Mouse (Mus musculus): ENCODE results near the gene Psip1. TPM values are rescaled to one million over a fixed set of nuclear protein-coding genes. Genes with fewer than 3 reads are reported as not detected.

The Psip1 gene
- polyA plus RNA-seq, 1 experiment, result 97.4 TPM

GRCm38 (mm10) chr4:83514976-83515669 lies 28.9 kb upstream of the Psip1 start:
- Histone ChIP-seq H3K36me3 (ENCODE audit: control insufficient read depth, insufficient read depth, low read length) (no peaks in the 10 kb centered on the region), H3K27ac (ENCODE audit: control insufficient read depth, insufficient read depth, low read depth, low read length) (no peak overlapping the region), H3K4me3 (ENCODE audit: control insufficient read depth, low read depth, low read length) (no peak overlapping the region), H3K27me3 (ENCODE audit: control insufficient read depth, insufficient read depth, low read length) (no peaks in the 10 kb centered on the region), H3K4me1 (ENCODE audit: control insufficient read depth, insufficient read depth, low read length) (peaks cover 7% of the 10 kb centered on the region)
- no peak for TF ChIP-seq POLR2A (IDR thresholded peaks at IDR 0.05; ENCODE audit: control insufficient read depth, low read depth, low read length)
- TF ChIP-seq CTCF (IDR thresholded peaks at IDR 0.05; ENCODE audit: control insufficient read depth, insufficient read depth, insufficient replicate concordance, low read depth, low read length), result no peak

- TF ChIP-seq CTCF (IDR thresholded peaks at IDR 0.05; ENCODE audit: control insufficient read depth, insufficient read depth, insufficient replicate concordance, low read depth, low read length), result no peak
- Histone ChIP-seq H3K36me3 (ENCODE audit: control insufficient read depth, insufficient read depth, low read length) (no peaks in the 10 kb centered on the region), H3K27me3 (ENCODE audit: control insufficient read depth, insufficient read depth, low read length) (no peaks in the 10 kb centered on the region), H3K4me1 (ENCODE audit: control insufficient read depth, insufficient read depth, low read length) (peaks cover 7% of the 10 kb centered on the region), H3K4me3 (ENCODE audit: control insufficient read depth, low read depth, low read length) (no peak overlapping the region), H3K27ac (ENCODE audit: control insufficient read depth, insufficient read depth, low read depth, low read length) (no peak overlapping the region)
Measured at GRCm38 (mm10) chr4:83514183-83514582, 27.9 kb upstream of the Psip1 start.

- Histone ChIP-seq H3K4me3 (ENCODE audit: control insufficient read depth, low read depth, low read length) (no peak overlapping the region), H3K27me3 (ENCODE audit: control insufficient read depth, insufficient read depth, low read length) (no peaks in the 10 kb centered on the region), H3K36me3 (ENCODE audit: control insufficient read depth, insufficient read depth, low read length) (no peaks in the 10 kb centered on the region), H3K27ac (ENCODE audit: control insufficient read depth, insufficient read depth, low read depth, low read length) (no peak overlapping the region), H3K4me1 (ENCODE audit: control insufficient read depth, insufficient read depth, low read length) (peaks cover 7% of the 10 kb centered on the region)
- TF ChIP-seq CTCF (IDR thresholded peaks at IDR 0.05; ENCODE audit: control insufficient read depth, insufficient read depth, insufficient replicate concordance, low read depth, low read length), result no peak
- TF ChIP-seq POLR2A (IDR thresholded peaks at IDR 0.05; ENCODE audit: control insufficient read depth, low read depth, low read length), result no peak
Measured at GRCm38 (mm10) chr4:83512644-83513043, 26.4 kb upstream of the Psip1 start.

- H3K4me1 ChIP-seq (ENCODE audit: control insufficient read depth, insufficient read depth, low read length), result peaks cover 7% of the 10 kb centered on the region
- H3K27me3 ChIP-seq (ENCODE audit: control insufficient read depth, insufficient read depth, low read length), result no peaks in the 10 kb centered on the region
- H3K4me3 ChIP-seq (ENCODE audit: control insufficient read depth, low read depth, low read length), result no peak overlapping the region
- no peak overlapping the region for H3K27ac ChIP-seq (ENCODE audit: control insufficient read depth, insufficient read depth, low read depth, low read length)
- TF ChIP-seq CTCF (IDR thresholded peaks at IDR 0.05; ENCODE audit: control insufficient read depth, insufficient read depth, insufficient replicate concordance, low read depth, low read length), result no peak
- no peak for TF ChIP-seq POLR2A (IDR thresholded peaks at IDR 0.05; ENCODE audit: control insufficient read depth, low read depth, low read length)
- no peaks in the 10 kb centered on the region for H3K36me3 ChIP-seq (ENCODE audit: control insufficient read depth, insufficient read depth, low read length)
Measured at GRCm38 (mm10) chr4:83512217-83512616, 26.0 kb upstream of the Psip1 start.

- H3K27ac ChIP-seq (ENCODE audit: control insufficient read depth, insufficient read depth, low read depth, low read length), result no peak overlapping the region
- H3K4me1 ChIP-seq (ENCODE audit: control insufficient read depth, insufficient read depth, low read length), result peaks cover 7% of the 10 kb centered on the region
- 0 out of 2 replicates have a peak overlapping the region, but pooled peaks have one; percentile 15 for H3K4me3 ChIP-seq (ENCODE audit: control insufficient read depth, low read depth, low read length)
- no peak for TF ChIP-seq POLR2A (IDR thresholded peaks at IDR 0.05; ENCODE audit: control insufficient read depth, low read depth, low read length)
- no peak for TF ChIP-seq CTCF (IDR thresholded peaks at IDR 0.05; ENCODE audit: control insufficient read depth, insufficient read depth, insufficient replicate concordance, low read depth, low read length)
- no peaks in the 10 kb centered on the region for H3K27me3 ChIP-seq (ENCODE audit: control insufficient read depth, insufficient read depth, low read length)
- H3K36me3 ChIP-seq (ENCODE audit: control insufficient read depth, insufficient read depth, low read length), result no peaks in the 10 kb centered on the region
Measured at GRCm38 (mm10) chr4:83511083-83511482, 24.8 kb upstream of the Psip1 start.

GRCm38 (mm10) chr4:83509600-83509999 lies 23.3 kb upstream of the Psip1 start:
- TF ChIP-seq POLR2A (IDR thresholded peaks at IDR 0.05; ENCODE audit: control insufficient read depth, low read depth, low read length) (no peak), CTCF (IDR thresholded peaks at IDR 0.05; ENCODE audit: control insufficient read depth, insufficient read depth, insufficient replicate concordance, low read depth, low read length) (no peak)
- no peaks in the 10 kb centered on the region for H3K36me3 ChIP-seq (ENCODE audit: control insufficient read depth, insufficient read depth, low read length)
- H3K27me3 ChIP-seq (ENCODE audit: control insufficient read depth, insufficient read depth, low read length), result no peaks in the 10 kb centered on the region
- no peak overlapping the region for H3K4me3 ChIP-seq (ENCODE audit: control insufficient read depth, low read depth, low read length)
- no peak overlapping the region for H3K27ac ChIP-seq (ENCODE audit: control insufficient read depth, insufficient read depth, low read depth, low read length)
- H3K4me1 ChIP-seq (ENCODE audit: control insufficient read depth, insufficient read depth, low read length), result peaks cover 7% of the 10 kb centered on the region

- H3K4me3 ChIP-seq (ENCODE audit: control insufficient read depth, low read depth, low read length), result no peak overlapping the region
- H3K4me1 ChIP-seq (ENCODE audit: control insufficient read depth, insufficient read depth, low read length), result peaks cover 2% of the 10 kb centered on the region; the same call in 1 of the 2 replicates
- TF ChIP-seq POLR2A (IDR thresholded peaks at IDR 0.05; ENCODE audit: control insufficient read depth, low read depth, low read length), result no peak
- TF ChIP-seq CTCF (IDR thresholded peaks at IDR 0.05; ENCODE audit: control insufficient read depth, insufficient read depth, insufficient replicate concordance, low read depth, low read length), result no peak
- H3K36me3 ChIP-seq (ENCODE audit: control insufficient read depth, insufficient read depth, low read length), result no peaks in the 10 kb centered on the region
- no peaks in the 10 kb centered on the region for H3K27me3 ChIP-seq (ENCODE audit: control insufficient read depth, insufficient read depth, low read length)
- no peak overlapping the region for H3K27ac ChIP-seq (ENCODE audit: control insufficient read depth, insufficient read depth, low read depth, low read length)
Measured at GRCm38 (mm10) chr4:83501037-83501430, 14.8 kb upstream of the Psip1 start.

All from testis, adult 2 months (tissue).